Mouse (Mus musculus) testis, adult 2 months (tissue): Measurements from ENCODE around the gene Wtip. TPM values are rescaled to one million over a fixed set of nuclear protein-coding genes. Genes with fewer than 3 reads are reported as not detected.
"Not testable (repeated sequence)": the region's sequence is repeated elsewhere in the genome, so short reads cannot be mapped to it uniquely, and the experiment has no call there.

Source experiments
- H3K27ac ChIP-seq: fragments of 200-500 bp; 2 replicates; pipeline ENCODE4 v1.5.1; 2012; ENCODE audit warnings: low read depth, low read length; ENCODE audit not compliant: control insufficient read depth, insufficient read depth
- H3K27me3 ChIP-seq: fragments of 200-500 bp; 2 replicates; pipeline ENCODE4 v1.6.1; 2012; ENCODE audit warnings: mild to moderate bottlenecking, low read length, moderate library complexity; ENCODE audit not compliant: control insufficient read depth, insufficient read depth
- H3K36me3 ChIP-seq: fragments of 200-500 bp; 2 replicates; pipeline ENCODE4 v1.6.1; 2012; ENCODE audit warnings: mild to moderate bottlenecking, low read length; ENCODE audit not compliant: control insufficient read depth, insufficient read depth
- H3K4me1 ChIP-seq: fragments of 200-500 bp; 2 replicates; pipeline ENCODE4 v1.6.1; 2012; ENCODE audit warnings: low read length; ENCODE audit not compliant: control insufficient read depth, insufficient read depth
- H3K4me3 ChIP-seq: fragments of 200-500 bp; 2 replicates; pipeline ENCODE4 v1.5.1; 2012; ENCODE audit warnings: low read depth, mild to moderate bottlenecking, low read length, moderate library complexity, mixed read lengths; ENCODE audit not compliant: control insufficient read depth
- CTCF ChIP-seq: fragments of 200-500 bp; IDR thresholded peaks from 2 replicates; pipeline ENCODE4 v1.5.1; 2012; ENCODE audit warnings: low read depth, mild to moderate bottlenecking, inconsistent platforms, low read length, moderate library complexity; ENCODE audit not compliant: control insufficient read depth, insufficient read depth, insufficient replicate concordance
- POLR2A ChIP-seq: fragments of 200-500 bp; IDR thresholded peaks from 2 replicates; pipeline ENCODE4 v1.6.1; 2012; ENCODE audit warnings: low read depth, mild to moderate bottlenecking, inconsistent platforms, low read length, moderate library complexity; ENCODE audit not compliant: control insufficient read depth
- polyA plus RNA-seq: library from polyadenylated mRNA; depleted of rRNA; stranded (reverse); fragments of >200 nt; gene quantifications from 2 replicates; pipeline ENCODE4 v1.2.3, GENCODE M21; 2012

Gene Wtip
- polyA plus RNA-seq, 1 experiment = 12.1 TPM

- TF ChIP-seq CTCF (no peak), POLR2A (no peak)
- peaks cover 8% of the 10 kb centered on the region for H3K4me1 ChIP-seq
- no peaks in the 10 kb centered on the region for H3K36me3 ChIP-seq
- H3K27me3 ChIP-seq = no peaks in the 10 kb centered on the region
- H3K27ac ChIP-seq = peak overlapping the region; percentile 78
- peak overlapping the region; percentile 89 for H3K4me3 ChIP-seq
Observed at GRCm38 (mm10) chr7:34132355-34133079, 551 bp downstream of the Wtip start.

- no peaks in the 10 kb centered on the region for H3K36me3 ChIP-seq
- no peak overlapping the region; the same call in 1 of the 2 replicates for H3K27ac ChIP-seq
- peaks cover 8% of the 10 kb centered on the region for H3K4me1 ChIP-seq
- no peak overlapping the region for H3K4me3 ChIP-seq
- no peaks in the 10 kb centered on the region for H3K27me3 ChIP-seq
- TF ChIP-seq POLR2A (no peak), CTCF (no peak)
Observed at GRCm38 (mm10) chr7:34131959-34132354, 1.1 kb downstream of the Wtip start.

GRCm38 (mm10) chr7:34131118-34131517 lies 1.9 kb downstream of the Wtip start:
- no peaks in the 10 kb centered on the region for H3K36me3 ChIP-seq
- H3K4me3 ChIP-seq = no peak overlapping the region
- no peaks in the 10 kb centered on the region for H3K27me3 ChIP-seq
- no peak for TF ChIP-seq CTCF
- TF ChIP-seq POLR2A = no peak
- peaks cover 8% of the 10 kb centered on the region for H3K4me1 ChIP-seq
- no peak overlapping the region for H3K27ac ChIP-seq

- no peaks in the 10 kb centered on the region for H3K36me3 ChIP-seq
- H3K27ac ChIP-seq = no peak overlapping the region
- no peaks in the 10 kb centered on the region for H3K27me3 ChIP-seq
- no peaks in the 10 kb centered on the region for H3K4me1 ChIP-seq
- TF ChIP-seq CTCF = no peak
- TF ChIP-seq POLR2A = no peak
- no peak overlapping the region for H3K4me3 ChIP-seq
Observed at GRCm38 (mm10) chr7:34126291-34126690, 6.8 kb downstream of the Wtip start.

GRCm38 (mm10) chr7:34125346-34125745 lies 7.7 kb downstream of the Wtip start:
- TF ChIP-seq POLR2A (no peak), CTCF (no peak)
- H3K4me1 ChIP-seq = no peaks in the 10 kb centered on the region
- no peak overlapping the region for H3K27ac ChIP-seq
- H3K27me3 ChIP-seq = no peaks in the 10 kb centered on the region
- H3K36me3 ChIP-seq = no peaks in the 10 kb centered on the region
- no peak overlapping the region for H3K4me3 ChIP-seq

GRCm38 (mm10) chr7:34122987-34123720 lies 9.9 kb downstream of the Wtip start:
- no peak overlapping the region for H3K4me3 ChIP-seq
- no peaks in the 10 kb centered on the region for H3K27me3 ChIP-seq
- TF ChIP-seq POLR2A (no peak), CTCF (no peak)
- H3K27ac ChIP-seq = no peak overlapping the region
- no peaks in the 10 kb centered on the region for H3K4me1 ChIP-seq
- no peaks in the 10 kb centered on the region for H3K36me3 ChIP-seq

GRCm38 (mm10) chr7:34120636-34121035 lies 12.4 kb downstream of the Wtip start:
- H3K4me1 ChIP-seq, H3K27me3 ChIP-seq, H3K4me3 ChIP-seq, H3K36me3 ChIP-seq, H3K27ac ChIP-seq: not testable (repeated sequence)

GRCm38 (mm10) chr7:34116601-34117000 lies 16.5 kb downstream of the Wtip start:
- Histone ChIP-seq H3K4me1 (no peaks in the 10 kb centered on the region), H3K27me3 (no peaks in the 10 kb centered on the region), H3K4me3 (no peak overlapping the region), H3K36me3 (no peaks in the 10 kb centered on the region), H3K27ac (no peak overlapping the region)
- no peak for TF ChIP-seq POLR2A
- no peak for TF ChIP-seq CTCF
